Mouse (Mus musculus): ENCODE results near the gene Mettl26. TPM values are rescaled to one million over a fixed set of nuclear protein-coding genes. Genes with fewer than 3 reads are reported as not detected.
A peak's percentile ranks its signal among the peaks of the same experiment; 100 is the strongest.

Mettl26 gene
- 70.5 and 71.1 TPM in 2 replicates for polyA plus RNA-seq (2015; fragmentation: Nextera tagmentation; extraction: Ambion mirVana)

DNA sequence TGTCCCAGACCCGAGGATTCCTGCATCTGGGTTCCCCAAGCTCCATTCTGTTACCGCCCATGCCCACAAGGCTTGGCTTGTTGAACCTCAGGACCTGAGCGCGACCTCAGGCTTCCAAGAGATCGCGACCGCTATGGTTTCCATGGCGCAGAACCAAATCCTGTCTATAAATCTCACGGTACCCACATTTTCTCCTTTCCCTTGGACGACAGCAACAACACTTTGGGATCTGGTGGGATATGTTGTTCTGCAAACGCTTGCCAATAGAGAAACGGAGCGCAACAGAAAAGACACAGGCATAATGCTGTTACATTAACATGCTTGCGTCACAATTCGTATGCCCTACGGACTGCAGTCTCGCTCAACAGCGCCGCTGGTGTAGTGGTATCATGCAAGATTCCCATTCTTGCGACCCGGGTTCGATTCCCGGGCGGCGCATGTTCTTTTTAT is at the start of gene Mettl26:
TSS of gene Mettl26 (plus strand) at position 354 of the 450 bp plus-strand sequence.
- peak; percentile 73 for ATAC-seq (replicated peaks)
- peak within 1 kb of the TSS; percentile 99 for H3K9ac ChIP-seq
- under 1% methylated on average over 25 of the region's 25 CpGs for WGBS
- peak within 1 kb of the TSS; percentile 92 for H3K4me3 ChIP-seq
- peak within 1 kb of the TSS; percentile 95 for H3K4me2 ChIP-seq
- H3K27me3 ChIP-seq (replicated peaks), result no peaks in the 10 kb centered on the region
- H3K9me3 ChIP-seq, result no peaks in the 10 kb centered on the region
- 0 out of 2 replicates have a peak, but pooled peaks cover 7% of the 10 kb centered on the region for H3K36me3 ChIP-seq (replicated peaks)
- H3K4me1 ChIP-seq, result peaks cover 20% of the 10 kb centered on the region
- H3K27ac ChIP-seq, result peak within 1 kb of the TSS; percentile 99

DNA sequence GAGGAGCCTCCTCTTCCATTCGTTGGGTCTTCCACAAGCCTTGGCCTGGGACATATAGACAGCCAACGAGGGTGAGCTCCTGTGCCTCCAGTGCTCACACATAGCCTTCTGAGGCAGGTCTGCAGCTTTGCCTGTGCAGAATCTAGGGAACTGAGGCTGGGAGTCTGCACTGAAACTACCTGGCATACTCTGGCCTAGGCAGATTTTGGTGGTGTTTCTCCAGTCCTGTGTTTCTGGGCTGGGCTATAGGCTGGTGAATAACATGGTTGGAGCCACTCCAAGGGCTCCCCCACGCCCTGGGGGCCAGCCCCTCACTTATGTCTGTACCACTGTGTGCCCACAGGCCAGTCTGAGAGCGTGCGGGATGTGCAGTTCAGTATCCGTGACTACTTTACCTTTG is 49.6 kb upstream of the Mettl26 start:
- 92% methylated on average over 6 of the region's 6 CpGs for WGBS
- H3K27me3 ChIP-seq (replicated peaks), result no peaks in the 10 kb centered on the region
- H3K36me3 ChIP-seq (replicated peaks), result 0 out of 2 replicates have a peak, but pooled peaks cover 19% of the 10 kb centered on the region
- H3K27ac ChIP-seq, result no peak overlapping the region
- H3K4me3 ChIP-seq, result no peak overlapping the region
- peak overlapping the region; percentile 98 for H3K4me2 ChIP-seq
- H3K4me1 ChIP-seq, result peaks cover 62% of the 10 kb centered on the region
- H3K9me3 ChIP-seq, result no peaks in the 10 kb centered on the region
- ATAC-seq (replicated peaks), result no peak
- H3K9ac ChIP-seq, result no peak overlapping the region

DNA sequence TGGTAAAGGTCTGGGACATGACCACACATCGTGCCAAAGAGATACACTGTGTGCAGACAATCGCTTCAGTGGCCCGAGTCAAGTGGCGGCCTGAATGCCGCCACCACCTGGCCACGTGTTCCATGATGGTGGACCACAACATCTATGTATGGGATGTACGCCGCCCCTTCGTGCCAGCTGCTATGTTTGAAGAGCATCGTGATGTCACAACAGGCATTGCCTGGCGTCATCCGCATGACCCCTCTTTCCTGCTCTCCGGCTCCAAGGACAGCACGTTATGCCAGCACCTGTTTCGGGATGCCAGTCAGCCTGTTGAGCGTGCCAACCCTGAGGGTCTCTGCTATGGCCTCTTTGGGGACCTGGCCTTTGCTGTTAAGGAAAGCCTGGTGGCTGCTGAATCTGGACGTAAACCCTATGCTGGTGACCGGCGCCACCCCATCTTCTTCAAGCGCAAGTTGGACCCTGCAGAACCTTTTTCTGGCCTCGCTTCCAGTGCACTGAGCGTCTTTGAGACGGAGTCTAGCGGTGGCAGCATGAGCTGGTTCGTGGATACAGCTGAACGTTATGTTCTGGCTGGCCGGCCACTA is 48.8 kb upstream of the Mettl26 start:
- Histone ChIP-seq H3K27me3 (replicated peaks) (no peaks in the 10 kb centered on the region), H3K9ac (no peak overlapping the region), H3K4me3 (no peak overlapping the region), H3K9me3 (no peaks in the 10 kb centered on the region), H3K36me3 (replicated peaks) (0 out of 2 replicates have a peak, but pooled peaks cover 27% of the 10 kb centered on the region), H3K4me1 (peaks cover 70% of the 10 kb centered on the region), H3K27ac (no peak overlapping the region), H3K4me2 (no peak overlapping the region)
- no peak for ATAC-seq (replicated peaks)
- WGBS, result 93% methylated on average over 27 of the region's 27 CpGs

DNA sequence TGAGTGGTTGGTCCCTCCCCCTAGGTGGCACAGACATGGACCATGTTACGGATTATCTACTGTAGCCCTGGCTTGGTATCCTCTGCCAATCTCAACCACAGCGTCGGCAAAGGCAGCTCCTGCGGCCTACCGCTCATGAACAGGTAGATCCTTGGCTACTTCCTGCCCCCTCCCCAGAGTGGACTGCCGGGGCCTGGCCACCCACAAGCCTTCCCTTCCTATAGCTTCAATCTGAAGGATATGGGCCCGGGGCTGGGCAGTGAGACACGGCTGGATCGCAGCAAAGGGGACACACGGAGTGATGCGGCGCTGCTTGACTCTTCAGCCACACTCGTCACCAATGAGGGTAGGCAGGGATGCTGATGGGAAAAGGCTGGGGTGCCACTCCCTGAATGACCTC is 47.9 kb upstream of the Mettl26 start:
- Histone ChIP-seq H3K9ac (no peak overlapping the region), H3K9me3 (no peaks in the 10 kb centered on the region), H3K4me1 (peaks cover 79% of the 10 kb centered on the region), H3K36me3 (replicated peaks) (0 out of 2 replicates have a peak, but pooled peaks cover 31% of the 10 kb centered on the region), H3K4me2 (no peak overlapping the region), H3K4me3 (no peak overlapping the region), H3K27me3 (replicated peaks) (no peaks in the 10 kb centered on the region), H3K27ac (no peak overlapping the region)
- WGBS, result 93% methylated on average over 13 of the region's 13 CpGs
- no peak for ATAC-seq (replicated peaks)

DNA sequence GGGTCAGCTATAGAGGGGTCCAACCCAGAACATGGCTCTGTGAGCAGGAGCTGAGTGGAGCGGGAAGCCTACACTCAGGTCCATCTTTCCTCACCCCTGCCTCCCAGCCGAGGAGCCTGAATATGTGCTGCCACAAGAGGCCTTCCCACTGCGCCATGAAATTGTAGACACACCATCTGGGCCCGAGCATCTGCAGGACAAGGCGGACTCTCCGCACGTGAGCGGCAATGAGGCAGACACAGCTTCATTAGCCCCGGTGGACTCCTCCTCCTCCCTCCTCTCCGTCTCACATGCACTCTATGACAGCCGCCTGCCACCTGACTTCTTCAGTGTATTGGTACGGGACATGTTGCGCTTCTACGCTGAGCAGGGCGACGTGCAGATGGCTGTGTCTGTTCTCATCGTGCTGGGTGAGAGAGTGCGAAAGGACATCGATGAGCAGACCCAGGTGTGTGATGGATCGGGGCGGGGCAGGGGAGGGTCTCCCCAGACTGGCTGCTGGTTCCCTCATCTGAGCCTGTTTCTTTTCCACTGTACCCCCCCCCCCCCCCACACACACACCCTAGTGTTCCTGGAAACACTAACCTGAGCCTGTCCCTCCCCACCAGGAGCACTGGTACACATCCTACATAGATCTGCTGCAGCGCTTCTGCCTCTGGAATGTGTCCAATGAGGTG is 47.2 kb upstream of the Mettl26 start:
- 92% methylated on average over 22 of the region's 22 CpGs for WGBS
- H3K4me1 ChIP-seq, result peaks cover 82% of the 10 kb centered on the region
- H3K36me3 ChIP-seq (replicated peaks), result 0 out of 2 replicates have a peak, but pooled peaks cover 31% of the 10 kb centered on the region
- H3K9ac ChIP-seq, result peak overlapping the region; percentile 86; the same call in 1 of the 2 replicates
- ATAC-seq (replicated peaks), result no peak
- H3K27ac ChIP-seq, result peak overlapping the region; percentile 91
- no peaks in the 10 kb centered on the region for H3K27me3 ChIP-seq (replicated peaks)
- no peaks in the 10 kb centered on the region for H3K9me3 ChIP-seq
- peak overlapping the region; percentile 80; the same call in 1 of the 2 replicates for H3K4me2 ChIP-seq
- H3K4me3 ChIP-seq, result 0 out of 2 replicates have a peak overlapping the region, but pooled peaks have one; percentile 66

DNA sequence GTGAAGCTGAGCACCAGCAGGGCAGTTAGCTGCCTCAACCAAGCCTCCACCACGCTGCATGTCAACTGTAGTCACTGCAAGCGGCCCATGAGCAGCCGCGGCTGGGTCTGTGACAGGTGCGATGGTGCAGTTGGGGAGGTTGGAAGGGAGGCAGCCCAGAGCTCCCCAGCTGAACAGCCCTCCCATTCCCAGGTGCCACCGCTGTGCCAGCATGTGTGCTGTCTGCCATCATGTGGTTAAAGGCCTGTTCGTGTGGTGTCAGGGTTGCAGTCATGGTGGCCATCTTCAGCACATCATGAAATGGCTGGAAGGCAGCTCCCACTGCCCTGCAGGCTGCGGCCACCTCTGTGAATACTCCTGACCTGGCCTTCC is 46.7 kb upstream of the Mettl26 start:
- Histone ChIP-seq H3K27me3 (replicated peaks) (no peaks in the 10 kb centered on the region), H3K27ac (peak overlapping the region; percentile 91), H3K9me3 (no peaks in the 10 kb centered on the region), H3K9ac (peak overlapping the region; percentile 86; the same call in 1 of the 2 replicates), H3K4me3 (peak overlapping the region; percentile 66), H3K4me1 (peaks cover 82% of the 10 kb centered on the region), H3K4me2 (peak overlapping the region; percentile 80), H3K36me3 (replicated peaks) (0 out of 2 replicates have a peak, but pooled peaks cover 31% of the 10 kb centered on the region)
- ATAC-seq (replicated peaks), result no peak
- WGBS, result 83% methylated on average over 8 of the region's 8 CpGs

DNA sequence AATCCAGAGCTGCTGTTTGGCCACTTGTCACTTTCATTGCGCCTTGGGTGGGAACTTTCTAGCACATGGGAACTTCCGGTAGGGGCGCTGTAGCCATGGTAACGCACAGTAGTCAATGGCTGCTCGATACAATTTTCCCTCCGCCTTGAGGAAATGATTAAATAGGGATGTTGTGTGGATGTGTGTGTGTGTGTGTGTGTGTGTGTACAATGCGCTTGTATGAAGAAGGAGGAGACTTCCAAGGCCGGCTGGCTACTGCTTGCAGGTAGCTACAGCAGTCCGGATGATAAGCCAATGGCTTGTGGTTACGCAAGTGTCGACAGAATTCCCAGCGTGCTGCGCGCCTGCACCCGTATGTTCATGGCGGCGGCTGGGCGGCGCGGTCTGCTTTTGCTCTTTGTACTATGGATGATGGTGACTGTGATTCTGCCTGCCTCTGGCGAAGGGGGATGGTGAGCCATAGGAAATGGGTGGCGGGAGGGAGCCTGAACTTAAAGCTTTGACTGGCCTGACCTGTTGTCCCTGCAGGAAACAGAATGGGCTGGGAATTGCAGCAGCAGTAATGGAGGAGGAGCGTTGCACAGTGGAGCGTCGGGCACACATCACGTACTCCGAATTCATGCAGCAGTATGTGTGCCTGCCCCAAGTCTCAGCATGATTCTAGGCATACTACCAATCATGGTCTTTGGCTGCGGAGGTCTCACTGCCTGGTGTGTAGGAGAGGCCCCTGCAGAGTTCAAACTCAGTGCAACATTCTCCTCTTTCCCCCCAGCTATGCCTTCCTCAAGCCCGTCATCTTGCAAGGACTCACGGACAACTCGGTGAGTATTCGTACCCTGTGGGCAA is 45.9 kb upstream of the Mettl26 start, which contains the start of gene Jmjd8:
TSS of gene Jmjd8 (plus strand) at position 156 of the 846 bp plus-strand sequence.
- peak within 1 kb of the TSS; percentile 91 for H3K27ac ChIP-seq
- peak within 1 kb of the TSS; percentile 80 for H3K4me2 ChIP-seq
- H3K4me1 ChIP-seq, result peaks cover 84% of the 10 kb centered on the region
- peak within 1 kb of the TSS; percentile 86 for H3K9ac ChIP-seq
- 1% methylated on average over 32 of the region's 32 CpGs for WGBS
- H3K4me3 ChIP-seq, result peak within 1 kb of the TSS; percentile 66
- peak; percentile 59 for ATAC-seq (replicated peaks)
- H3K27me3 ChIP-seq (replicated peaks), result no peaks in the 10 kb centered on the region
- H3K9me3 ChIP-seq, result no peaks in the 10 kb centered on the region
- 0 out of 2 replicates have a peak, but pooled peaks cover 31% of the 10 kb centered on the region for H3K36me3 ChIP-seq (replicated peaks)

DNA sequence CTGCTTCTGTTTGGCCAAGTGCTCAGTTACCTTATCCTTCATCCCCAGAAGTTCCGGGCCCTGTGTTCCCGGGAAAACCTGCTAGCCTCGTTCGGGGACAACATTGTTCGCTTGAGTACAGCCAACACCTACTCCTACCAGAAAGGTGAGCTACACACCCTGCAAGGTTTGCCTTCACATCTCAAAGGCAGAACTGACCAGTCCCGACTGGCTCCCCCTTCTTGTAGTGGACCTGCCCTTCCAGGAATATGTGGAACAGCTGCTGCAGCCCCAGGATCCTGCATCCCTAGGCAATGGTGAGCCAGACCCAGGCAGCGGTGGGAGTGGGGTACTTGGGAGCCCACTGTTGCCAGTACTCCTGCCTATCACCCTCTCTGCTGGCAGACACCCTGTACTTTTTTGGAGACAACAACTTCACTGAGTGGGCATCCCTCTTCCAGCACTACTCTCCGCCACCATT is 45.3 kb upstream of the Mettl26 start:
- H3K9ac ChIP-seq, result peak overlapping the region; percentile 86
- H3K9me3 ChIP-seq, result no peaks in the 10 kb centered on the region
- peaks cover 84% of the 10 kb centered on the region for H3K4me1 ChIP-seq
- peak overlapping the region; percentile 66 for H3K4me3 ChIP-seq
- 0 out of 2 replicates have a peak, but pooled peaks cover 31% of the 10 kb centered on the region for H3K36me3 ChIP-seq (replicated peaks)
- H3K4me2 ChIP-seq, result peak overlapping the region; percentile 80
- no peak for ATAC-seq (replicated peaks)
- H3K27ac ChIP-seq, result peak overlapping the region; percentile 91
- no peaks in the 10 kb centered on the region for H3K27me3 ChIP-seq (replicated peaks)
- 36% methylated on average over 8 of the region's 8 CpGs for WGBS

DNA sequence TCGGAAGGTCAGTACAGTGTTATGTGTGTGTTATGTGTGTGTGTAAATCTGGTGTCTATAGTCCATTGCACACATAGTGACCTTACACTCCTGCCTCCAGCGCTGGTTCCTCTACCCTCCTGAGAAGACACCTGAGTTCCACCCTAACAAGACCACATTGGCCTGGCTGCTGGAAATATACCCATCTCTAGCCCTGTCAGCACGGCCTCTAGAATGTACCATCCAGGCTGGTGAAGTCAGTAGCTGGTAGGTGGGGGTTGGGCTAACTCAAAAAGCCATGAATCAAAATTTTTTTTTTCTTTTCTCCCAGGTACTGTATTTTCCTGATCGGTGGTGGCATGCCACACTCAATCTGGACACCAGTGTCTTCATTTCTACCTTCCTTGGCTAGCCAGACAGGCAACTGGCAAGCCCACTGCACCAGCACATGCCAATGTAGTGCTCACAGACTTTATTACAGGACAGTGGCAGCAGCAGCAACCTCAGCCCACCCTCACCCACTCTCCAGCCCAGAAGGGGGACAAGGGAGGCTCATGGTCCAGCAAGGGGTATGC is 44.6 kb upstream of the Mettl26 start:
- H3K4me3 ChIP-seq, result peak overlapping the region; percentile 66
- H3K9me3 ChIP-seq, result no peaks in the 10 kb centered on the region
- H3K9ac ChIP-seq, result no peak overlapping the region
- H3K27ac ChIP-seq, result no peak overlapping the region
- ATAC-seq (replicated peaks), result no peak
- H3K36me3 ChIP-seq (replicated peaks), result 0 out of 2 replicates have a peak, but pooled peaks cover 31% of the 10 kb centered on the region
- H3K27me3 ChIP-seq (replicated peaks), result no peaks in the 10 kb centered on the region
- H3K4me1 ChIP-seq, result peaks cover 84% of the 10 kb centered on the region
- WGBS, result 94% methylated on average over 4 of the region's 4 CpGs
- peak overlapping the region; percentile 80 for H3K4me2 ChIP-seq

DNA sequence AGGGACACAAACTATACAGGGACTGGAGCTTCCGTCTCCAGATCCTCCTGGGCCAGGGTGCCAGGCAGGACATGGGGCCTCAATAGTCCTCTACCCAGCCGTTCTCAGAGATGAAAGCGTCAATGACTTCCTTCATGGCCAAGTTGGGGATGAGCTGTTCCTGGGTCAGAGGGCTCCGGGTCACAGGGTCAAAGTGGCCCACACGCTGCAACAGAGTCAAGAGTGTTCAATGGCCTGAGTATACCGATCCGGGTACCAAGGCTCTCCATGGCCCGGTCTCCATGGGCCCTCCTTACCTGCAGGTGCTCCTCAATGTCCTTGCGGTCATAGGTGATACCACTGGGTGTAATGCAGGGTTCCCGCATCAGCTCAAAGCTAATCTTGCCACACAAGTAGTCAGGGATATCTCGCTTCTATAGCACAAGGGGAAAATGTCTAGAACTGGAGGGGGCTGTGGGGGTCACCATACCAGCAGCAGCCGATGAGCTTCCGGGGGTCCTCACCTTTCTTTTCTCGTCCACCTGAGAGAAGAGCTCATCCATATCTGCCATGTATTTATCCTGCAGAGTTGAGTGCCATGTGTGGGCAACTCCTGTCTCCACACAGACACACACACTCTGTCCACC is 44.0 kb upstream of the Mettl26 start:
- 86% methylated on average over 14 of the region's 14 CpGs for WGBS
- Histone ChIP-seq H3K27ac (no peak overlapping the region), H3K9ac (no peak overlapping the region), H3K9me3 (no peaks in the 10 kb centered on the region), H3K4me2 (peak overlapping the region; percentile 95), H3K4me3 (no peak overlapping the region; the same call in 1 of the 2 replicates), H3K27me3 (replicated peaks) (no peaks in the 10 kb centered on the region), H3K36me3 (replicated peaks) (0 out of 2 replicates have a peak, but pooled peaks cover 31% of the 10 kb centered on the region), H3K4me1 (peaks cover 84% of the 10 kb centered on the region)
- ATAC-seq (replicated peaks), result no peak
